Mouse (Mus musculus) spleen, postnatal 0 days (tissue): ENCODE measurements around the gene Olfr1133. TPM values are rescaled to one million over a fixed set of nuclear protein-coding genes. Genes with fewer than 3 reads are reported as not detected.

ENCODE experiments used
- polyA plus RNA-seq: library from polyadenylated mRNA; unstranded; fragments of >200 nt; fragmentation: Nextera tagmentation; extraction: Ambion mirVana; gene quantifications from 2 replicates; pipeline ENCODE4 v1.2.1, GENCODE M21; 2015

Gene Olfr1133
- polyA plus RNA-seq, result not detected in 2 replicates

DNA sequence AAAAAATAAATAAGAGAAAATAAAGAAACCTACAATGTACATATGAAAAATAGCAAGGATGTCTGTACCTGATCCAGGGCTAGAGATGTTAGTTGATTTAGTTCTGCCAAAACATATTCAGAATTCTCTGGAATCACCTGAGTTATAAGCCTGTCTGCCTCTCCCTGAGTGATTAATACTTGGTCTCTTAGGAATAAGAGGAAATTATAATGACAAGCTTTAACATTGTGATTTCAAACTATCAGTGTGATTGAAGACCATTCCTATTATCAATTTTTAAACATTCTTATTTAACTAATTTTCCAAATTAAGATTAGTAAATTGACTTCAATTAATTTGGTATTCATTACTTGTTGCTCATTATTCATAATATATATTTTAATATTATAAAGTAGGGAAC lies at the start of gene Olfr1133:
TSS of gene Olfr1133 (minus strand) at position 101 of the 400 bp plus-strand sequence.

DNA sequence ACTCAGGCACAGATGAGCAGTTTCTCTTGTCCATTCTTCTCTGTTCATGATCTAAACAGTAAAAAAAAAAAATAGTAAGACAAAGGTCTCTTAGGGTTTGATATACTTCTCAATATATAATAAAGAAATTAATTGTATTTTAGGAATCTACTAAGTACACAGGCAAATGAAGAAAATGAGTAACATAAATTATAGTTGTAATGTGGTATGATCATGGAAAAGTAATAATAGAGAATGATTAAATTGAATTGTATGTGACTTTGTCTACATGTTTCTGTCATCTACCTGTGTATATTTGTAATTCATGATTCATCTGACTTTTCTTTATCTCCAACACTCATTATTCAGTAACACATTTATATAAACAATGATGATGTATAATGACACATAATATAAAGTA lies 46.7 kb upstream of the Olfr1133 start, which contains the start of gene Olfr1136:
TSS of gene Olfr1136 (minus strand) at position 101 of the 400 bp plus-strand sequence.

DNA sequence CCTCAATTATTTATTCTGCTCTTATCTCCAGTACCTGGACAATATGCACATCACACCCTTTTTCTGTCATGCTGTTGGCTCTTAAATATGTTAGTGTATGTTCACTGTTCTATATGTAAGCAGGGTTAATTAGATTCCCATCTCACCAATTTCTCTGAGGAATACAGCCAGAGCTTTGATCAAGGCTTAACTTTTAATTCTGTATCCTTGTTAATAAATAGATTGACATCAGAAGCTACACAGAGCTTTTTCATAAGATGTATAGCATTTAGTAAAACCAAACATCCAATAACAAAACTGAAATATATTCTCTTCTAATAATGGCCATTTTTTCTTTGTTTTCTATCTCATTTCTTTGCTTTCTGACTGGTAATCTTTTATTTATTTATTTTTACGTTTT lies 26.4 kb upstream of the Olfr1133 start, which contains the start of gene Olfr1135:
TSS of gene Olfr1135 (minus strand) at position 101 of the 400 bp plus-strand sequence.

GRCm38 (mm10) chr2:87658360-87658759 lies 11.2 kb upstream of the Olfr1133 start, which contains the start of gene Olfr1134:
Olfr1134 (minus strand) TSS chr2:87658460.

DNA sequence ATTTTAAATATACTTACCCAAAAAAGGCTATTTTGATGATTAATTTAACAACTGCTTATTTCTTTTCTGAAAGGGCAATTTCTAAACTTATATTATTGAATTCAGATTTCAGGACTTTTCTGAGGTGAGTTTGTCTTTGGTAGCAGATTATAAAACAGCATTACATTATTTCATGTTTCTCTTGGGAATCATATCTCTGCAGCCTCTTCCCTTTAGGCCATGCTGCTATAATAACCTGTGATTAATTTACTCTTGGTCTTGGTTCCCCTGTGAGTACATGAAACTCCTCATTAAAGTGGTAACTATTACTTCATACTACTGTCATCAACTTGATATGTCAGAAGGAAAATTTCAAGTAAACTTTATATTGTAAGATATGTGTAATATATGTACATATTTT lies 9.7 kb downstream of the Olfr1133 start, which contains the start of gene Olfr1132:
TSS of gene Olfr1132 (minus strand) at position 101 of the 400 bp plus-strand sequence.

GRCm38 (mm10) chr2:87626804-87627203 lies 20.4 kb downstream of the Olfr1133 start, which contains the start of gene Olfr1131:
Olfr1131 (plus strand) TSS chr2:87627104.

DNA sequence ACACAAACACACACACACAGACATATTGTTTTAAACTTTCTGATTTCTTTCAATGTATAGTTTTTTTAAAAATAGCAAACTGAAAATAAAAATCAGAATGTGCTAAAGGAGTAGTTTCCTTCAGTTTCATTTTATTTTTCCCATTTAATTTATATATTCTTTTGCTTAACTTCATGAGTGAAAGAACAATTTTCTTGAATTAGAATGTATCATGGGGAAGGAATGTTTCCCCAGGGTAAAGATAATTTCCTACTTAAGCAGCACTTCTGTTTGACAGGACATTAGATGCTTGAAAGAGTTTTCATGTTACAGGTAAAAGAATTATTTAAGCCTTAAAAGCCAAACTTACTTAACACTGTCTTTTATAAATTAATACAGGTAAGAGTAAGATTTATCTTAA lies 41.3 kb downstream of the Olfr1133 start, which contains the start of gene Olfr1130:
TSS of gene Olfr1130 (plus strand) at position 301 of the 400 bp plus-strand sequence.

Other genes with a start within 250 kb of the Olfr1133 start
- gene Olfr1123, start 230.7 kb downstream of the Olfr1133 start, polyA plus RNA-seq, result not detected in 2 replicates
- 0.05 TPM in 1 of 2 replicates, not detected in the other for gene Olfr1124, start 217.1 kb downstream of the Olfr1133 start, polyA plus RNA-seq
- gene Olfr1126, start 193.4 kb downstream of the Olfr1133 start, polyA plus RNA-seq, result not detected in 2 replicates
- not detected in 2 replicates for gene Pramel7, start 150.3 kb downstream of the Olfr1133 start, polyA plus RNA-seq
- not detected in 2 replicates for gene Pramel6, start 140.8 kb downstream of the Olfr1133 start, polyA plus RNA-seq
- gene Olfr153, start 115.6 kb downstream of the Olfr1133 start, polyA plus RNA-seq, result not detected in 2 replicates
- not detected in 2 replicates for gene Olfr1128, start 101.8 kb downstream of the Olfr1133 start, polyA plus RNA-seq
- gene Olfr1129, start 73.5 kb downstream of the Olfr1133 start, polyA plus RNA-seq, result not detected in 2 replicates
- not detected in 2 replicates for gene Olfr1130, start 41.2 kb downstream of the Olfr1133 start, polyA plus RNA-seq
- not detected in 2 replicates for gene Olfr1131, start 20.3 kb downstream of the Olfr1133 start, polyA plus RNA-seq
- not detected in 2 replicates for gene Olfr1132, start 9.8 kb downstream of the Olfr1133 start, polyA plus RNA-seq
- gene Olfr1134, start 11.1 kb upstream of the Olfr1133 start, polyA plus RNA-seq, result not detected in 2 replicates
- not detected in 2 replicates for gene Olfr1135, start 26.3 kb upstream of the Olfr1133 start, polyA plus RNA-seq
- gene Olfr1136, start 46.6 kb upstream of the Olfr1133 start, polyA plus RNA-seq, result not detected in 2 replicates
- not detected in 2 replicates for gene Olfr1137, start 65.8 kb upstream of the Olfr1133 start, polyA plus RNA-seq
- not detected in 2 replicates for gene Olfr1138, start 92.6 kb upstream of the Olfr1133 start, polyA plus RNA-seq
- not detected in 2 replicates for gene Olfr1140, start 96.4 kb upstream of the Olfr1133 start, polyA plus RNA-seq
- not detected in 2 replicates for gene Olfr1141, start 106.6 kb upstream of the Olfr1133 start, polyA plus RNA-seq
- gene Olfr152, start 132.1 kb upstream of the Olfr1133 start, polyA plus RNA-seq, result not detected in 2 replicates
- not detected in 2 replicates for gene Olfr1143, start 153.2 kb upstream of the Olfr1133 start, polyA plus RNA-seq
- gene Olfr1145, start 162.4 kb upstream of the Olfr1133 start, polyA plus RNA-seq, result not detected in 2 replicates
- not detected in 2 replicates for gene Olfr1148, start 183.2 kb upstream of the Olfr1133 start, polyA plus RNA-seq
- not detected in 2 replicates for gene Olfr1150-ps1, start 196.6 kb upstream of the Olfr1133 start, polyA plus RNA-seq
- gene Olfr1151, start 208.5 kb upstream of the Olfr1133 start, polyA plus RNA-seq, result not detected in 2 replicates
- 0.02 TPM in 1 of 2 replicates, not detected in the other for gene Olfr1152, start 219.1 kb upstream of the Olfr1133 start, polyA plus RNA-seq
- gene Olfr1153, start 247.6 kb upstream of the Olfr1133 start, polyA plus RNA-seq, result not detected in 2 replicates